Mouse (Mus musculus): Measurements from ENCODE around the gene Pnldc1. TPM values are rescaled to one million over a fixed set of nuclear protein-coding genes. Genes with fewer than 3 reads are reported as not detected.

Gene Pnldc1
- total RNA-seq, 1 experiment, result 18.7 TPM

GRCm38 (mm10) chr17:12915488-12915880 is 5.5 kb upstream of the Pnldc1 start, which contains the start of gene Tcp1:
Gene Tcp1 (plus strand): TSS chr17:12915701.
- Histone ChIP-seq H3K9ac (ENCODE audit: insufficient read depth, low read depth, low read length, poor library complexity, severe bottlenecking) (peak within 1 kb of the TSS; percentile 96), H3K4me3 (ENCODE audit: insufficient read depth in 1 of 2, low read depth in 1 of 2, low read length in 2 of 2, poor library complexity in 1 of 2, severe bottlenecking in 1 of 2) (peak within 1 kb of the TSS; percentile 87 to 98), H3K9me3 (ENCODE audit: control insufficient read depth, insufficient read depth, low read depth, low read length) (no peaks in the 10 kb centered on the region), H3K27ac (ENCODE audit: insufficient read depth, low read depth, low read length, poor library complexity, severe bottlenecking) (peak within 1 kb of the TSS; percentile 85), H3K4me1 (ENCODE audit: control insufficient read depth in 2 of 2, insufficient read depth in 2 of 2, low read length in 2 of 2, poor library complexity in 1 of 2) (peaks cover 2% of the 10 kb centered on the region in 2 experiments; a peak in 1 of 4 replicates), H3K36me3 (ENCODE audit: control insufficient read depth, insufficient read depth, low read length, poor library complexity, severe bottlenecking) (peaks cover 33% of the 10 kb centered on the region)
- TF ChIP-seq MAFK (IDR thresholded peaks at IDR 0.05; ENCODE audit: insufficient read depth, low read depth, low read length) (no peak), ZC3H11A (IDR thresholded peaks at IDR 0.05; ENCODE audit: borderline replicate concordance, low read depth, low read length) (no peak), ZNF384 (IDR thresholded peaks at IDR 0.05; ENCODE audit: low read depth, low read length) (no peak), CHD2 (IDR thresholded peaks at IDR 0.05; ENCODE audit: low read depth, low read length) (no peak)
- DNase-seq (ENCODE audit: low read depth, low spot score), result no peak
- in situ Hi-C loops (cut with MboI; ENCODE audit: low sequenced_read_pairs in 2 of 2, unreplicated experiment in 2 of 2), result no loop called here

- TF ChIP-seq HCFC1 (IDR thresholded peaks at IDR 0.05; ENCODE audit: borderline replicate concordance, insufficient read depth, low read length) (no peak), ZNF384 (IDR thresholded peaks at IDR 0.05; ENCODE audit: low read depth, low read length) (peak; percentile 61; the same call in 1 of the 2 replicates)
- H3K4me1 ChIP-seq (ENCODE audit: control insufficient read depth in 2 of 2, insufficient read depth in 2 of 2, low read length in 2 of 2, poor library complexity in 1 of 2), result peaks cover 0 to 2% of the 10 kb centered on the region in 2 experiments; a peak in 1 of 4 replicates
- H3K9me3 ChIP-seq (ENCODE audit: control insufficient read depth, insufficient read depth, low read depth, low read length), result no peaks in the 10 kb centered on the region
- peak overlapping the region; percentile 59; the same call in 1 of the 2 replicates for H3K9ac ChIP-seq (ENCODE audit: insufficient read depth, low read depth, low read length, poor library complexity, severe bottlenecking)
- no peak overlapping the region for H3K27ac ChIP-seq (ENCODE audit: insufficient read depth, low read depth, low read length, poor library complexity, severe bottlenecking)
- H3K4me3 ChIP-seq (ENCODE audit: insufficient read depth in 1 of 2, low read depth in 1 of 2, low read length in 2 of 2, poor library complexity in 1 of 2, severe bottlenecking in 1 of 2), result peak overlapping the region; percentile 60 to 71; a peak in 3 of 4 replicates
- peaks cover 27% of the 10 kb centered on the region for H3K36me3 ChIP-seq (ENCODE audit: control insufficient read depth, insufficient read depth, low read length, poor library complexity, severe bottlenecking)
- in situ Hi-C loops (cut with MboI; ENCODE audit: low sequenced_read_pairs in 2 of 2, unreplicated experiment in 2 of 2), result no loop called here
- no peak for DNase-seq (ENCODE audit: low read depth, low spot score)
These were observed 361 bp upstream of the Pnldc1 start for GRCm38 (mm10) chr17:12910391-12910790.

GRCm38 (mm10) chr17:12906436-12906835 is 3.6 kb downstream of the Pnldc1 start:
- no peaks in the 10 kb centered on the region for H3K9me3 ChIP-seq (ENCODE audit: control insufficient read depth, insufficient read depth, low read depth, low read length)
- H3K36me3 ChIP-seq (ENCODE audit: control insufficient read depth, insufficient read depth, low read length, poor library complexity, severe bottlenecking), result peaks cover 35% of the 10 kb centered on the region
- in situ Hi-C loops (cut with MboI; ENCODE audit: low sequenced_read_pairs in 2 of 2, unreplicated experiment in 2 of 2), result no loop called here
- no peak for TF ChIP-seq MAFK (IDR thresholded peaks at IDR 0.05; ENCODE audit: insufficient read depth, low read depth, low read length)
- no peak for DNase-seq (ENCODE audit: low read depth, low spot score)
- H3K4me3 ChIP-seq (ENCODE audit: insufficient read depth in 1 of 2, low read depth in 1 of 2, low read length in 2 of 2, poor library complexity in 1 of 2, severe bottlenecking in 1 of 2), result no peak overlapping the region
- no peak overlapping the region for H3K9ac ChIP-seq (ENCODE audit: insufficient read depth, low read depth, low read length, poor library complexity, severe bottlenecking)
- no peak overlapping the region for H3K27ac ChIP-seq (ENCODE audit: insufficient read depth, low read depth, low read length, poor library complexity, severe bottlenecking)
- H3K4me1 ChIP-seq (ENCODE audit: control insufficient read depth in 2 of 2, insufficient read depth in 2 of 2, low read length in 2 of 2, poor library complexity in 1 of 2), result no peaks in the 10 kb centered on the region

GRCm38 (mm10) chr17:12905810-12906209 is 4.2 kb downstream of the Pnldc1 start:
- in situ Hi-C loops (cut with MboI; ENCODE audit: low sequenced_read_pairs in 2 of 2, unreplicated experiment in 2 of 2), result no loop called here
- DNase-seq (ENCODE audit: low read depth, low spot score), result no peak
- H3K9ac ChIP-seq (ENCODE audit: insufficient read depth, low read depth, low read length, poor library complexity, severe bottlenecking), result no peak overlapping the region
- H3K4me3 ChIP-seq (ENCODE audit: insufficient read depth in 1 of 2, low read depth in 1 of 2, low read length in 2 of 2, poor library complexity in 1 of 2, severe bottlenecking in 1 of 2), result no peak overlapping the region
- H3K9me3 ChIP-seq (ENCODE audit: control insufficient read depth, insufficient read depth, low read depth, low read length), result no peaks in the 10 kb centered on the region
- no peak overlapping the region for H3K27ac ChIP-seq (ENCODE audit: insufficient read depth, low read depth, low read length, poor library complexity, severe bottlenecking)
- H3K4me1 ChIP-seq (ENCODE audit: control insufficient read depth in 2 of 2, insufficient read depth in 2 of 2, low read length in 2 of 2, poor library complexity in 1 of 2), result 0 out of 4 replicates have a peak, but pooled peaks cover 0 to 2% of the 10 kb centered on the region in 2 experiments
- peaks cover 36% of the 10 kb centered on the region for H3K36me3 ChIP-seq (ENCODE audit: control insufficient read depth, insufficient read depth, low read length, poor library complexity, severe bottlenecking)
- TF ChIP-seq HCFC1 (IDR thresholded peaks at IDR 0.05; ENCODE audit: borderline replicate concordance, insufficient read depth, low read length), result no peak
- no peak for TF ChIP-seq CHD2 (IDR thresholded peaks at IDR 0.05; ENCODE audit: low read depth, low read length)
- TF ChIP-seq MAFK (IDR thresholded peaks at IDR 0.05; ENCODE audit: insufficient read depth, low read depth, low read length), result no peak
- TF ChIP-seq ZNF384 (IDR thresholded peaks at IDR 0.05; ENCODE audit: low read depth, low read length), result no peak
- TF ChIP-seq ZC3H11A (IDR thresholded peaks at IDR 0.05; ENCODE audit: borderline replicate concordance, low read depth, low read length), result no peak

- DNase-seq (ENCODE audit: low read depth, low spot score), result no peak
- TF ChIP-seq MAFK (IDR thresholded peaks at IDR 0.05; ENCODE audit: insufficient read depth, low read depth, low read length), result no peak
- TF ChIP-seq ZNF384 (IDR thresholded peaks at IDR 0.05; ENCODE audit: low read depth, low read length), result no peak
- no peak for TF ChIP-seq HCFC1 (IDR thresholded peaks at IDR 0.05; ENCODE audit: borderline replicate concordance, insufficient read depth, low read length)
- no peak for TF ChIP-seq ZC3H11A (IDR thresholded peaks at IDR 0.05; ENCODE audit: borderline replicate concordance, low read depth, low read length)
- TF ChIP-seq CHD2 (IDR thresholded peaks at IDR 0.05; ENCODE audit: low read depth, low read length), result no peak
- in situ Hi-C loops (cut with MboI; ENCODE audit: low sequenced_read_pairs in 2 of 2, unreplicated experiment in 2 of 2), result no loop called here
- no peak overlapping the region for H3K4me3 ChIP-seq (ENCODE audit: insufficient read depth in 1 of 2, low read depth in 1 of 2, low read length in 2 of 2, poor library complexity in 1 of 2, severe bottlenecking in 1 of 2)
- no peak overlapping the region for H3K9ac ChIP-seq (ENCODE audit: insufficient read depth, low read depth, low read length, poor library complexity, severe bottlenecking)
- H3K9me3 ChIP-seq (ENCODE audit: control insufficient read depth, insufficient read depth, low read depth, low read length), result no peaks in the 10 kb centered on the region
- H3K36me3 ChIP-seq (ENCODE audit: control insufficient read depth, insufficient read depth, low read length, poor library complexity, severe bottlenecking), result peaks cover 42% of the 10 kb centered on the region
- H3K27ac ChIP-seq (ENCODE audit: insufficient read depth, low read depth, low read length, poor library complexity, severe bottlenecking), result no peak overlapping the region
- 0 out of 4 replicates have a peak, but pooled peaks cover 0 to 2% of the 10 kb centered on the region in 2 experiments for H3K4me1 ChIP-seq (ENCODE audit: control insufficient read depth in 2 of 2, insufficient read depth in 2 of 2, low read length in 2 of 2, poor library complexity in 1 of 2)
These were observed 5.7 kb downstream of the Pnldc1 start for GRCm38 (mm10) chr17:12904349-12904748.

All from ES-E14 (cell line).